Mouse (Mus musculus): ENCODE measurements around the gene Map3k4. TPM values are rescaled to one million over a fixed set of nuclear protein-coding genes. Genes with fewer than 3 reads are reported as not detected.
A peak's percentile ranks its signal among the peaks of the same experiment; 100 is the strongest.

Gene Map3k4
- polyA plus RNA-seq, 1 experiment = 6.1 TPM

DNA sequence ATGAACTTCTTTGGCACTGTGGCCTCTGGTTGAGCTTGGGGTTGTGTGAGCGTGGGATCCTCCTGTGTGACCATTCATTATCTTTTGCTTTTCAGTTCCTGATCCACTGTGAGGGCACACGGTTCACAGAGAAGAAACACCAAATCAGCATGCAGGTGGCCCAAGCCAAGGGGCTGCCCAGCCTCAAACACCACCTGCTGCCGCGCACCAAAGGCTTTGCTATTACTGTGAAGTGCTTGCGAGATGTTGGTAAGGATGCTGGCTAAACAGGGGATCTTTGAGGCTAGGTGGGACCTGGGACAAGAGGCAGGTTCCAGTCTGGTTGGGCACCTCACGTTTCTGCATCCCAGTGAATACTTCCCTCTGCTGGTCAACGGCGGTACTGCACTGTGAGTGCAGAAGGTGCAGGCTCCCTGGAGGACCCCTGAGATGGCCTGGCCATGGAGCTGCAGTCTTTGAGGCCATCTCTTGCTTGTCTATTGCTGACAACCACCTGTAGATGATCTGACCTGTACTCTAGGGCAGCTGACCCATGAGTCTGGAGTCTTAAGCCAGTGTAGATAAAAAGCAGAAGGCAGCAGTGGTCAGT is 108.0 kb downstream of the Map3k4 start:
- no peak overlapping the region for H3K4me3 ChIP-seq (ENCODE audit: control insufficient read depth, low read depth, low read length)
- H3K4me1 ChIP-seq (ENCODE audit: control insufficient read depth, insufficient read depth, low read length) = no peaks in the 10 kb centered on the region
- H3K27me3 ChIP-seq (ENCODE audit: control insufficient read depth, insufficient read depth, low read length) = no peaks in the 10 kb centered on the region
- H3K27ac ChIP-seq (ENCODE audit: control insufficient read depth, insufficient read depth, low read depth, low read length) = no peak overlapping the region
- H3K36me3 ChIP-seq (ENCODE audit: control insufficient read depth, insufficient read depth, low read length) = no peaks in the 10 kb centered on the region
- peak; percentile 99 for TF ChIP-seq CTCF (IDR thresholded peaks at IDR 0.05; ENCODE audit: control insufficient read depth, insufficient read depth, insufficient replicate concordance, low read depth, low read length)
- TF ChIP-seq POLR2A (IDR thresholded peaks at IDR 0.05; ENCODE audit: control insufficient read depth, low read depth, low read length) = no peak

DNA sequence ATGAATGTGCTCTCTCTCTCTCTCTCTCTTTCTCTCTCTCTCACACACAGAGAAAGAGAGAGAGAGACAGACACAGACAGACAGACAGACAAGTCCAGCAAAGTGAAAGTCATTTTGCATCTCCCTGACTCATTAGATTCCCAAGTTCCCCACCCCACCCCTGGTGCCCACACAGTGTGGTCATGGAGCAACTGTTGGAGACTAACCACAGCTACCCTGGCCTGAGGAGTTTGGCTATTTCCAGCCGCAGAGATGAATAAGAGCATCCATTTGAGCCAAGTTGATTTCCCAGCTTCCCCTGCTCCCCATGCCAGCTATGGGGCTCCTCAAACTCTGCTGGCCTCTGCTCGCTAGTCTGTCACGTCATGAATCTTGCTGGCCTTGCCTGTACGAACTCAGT is 109.1 kb downstream of the Map3k4 start:
- no peak overlapping the region for H3K27ac ChIP-seq (ENCODE audit: control insufficient read depth, insufficient read depth, low read depth, low read length)

DNA sequence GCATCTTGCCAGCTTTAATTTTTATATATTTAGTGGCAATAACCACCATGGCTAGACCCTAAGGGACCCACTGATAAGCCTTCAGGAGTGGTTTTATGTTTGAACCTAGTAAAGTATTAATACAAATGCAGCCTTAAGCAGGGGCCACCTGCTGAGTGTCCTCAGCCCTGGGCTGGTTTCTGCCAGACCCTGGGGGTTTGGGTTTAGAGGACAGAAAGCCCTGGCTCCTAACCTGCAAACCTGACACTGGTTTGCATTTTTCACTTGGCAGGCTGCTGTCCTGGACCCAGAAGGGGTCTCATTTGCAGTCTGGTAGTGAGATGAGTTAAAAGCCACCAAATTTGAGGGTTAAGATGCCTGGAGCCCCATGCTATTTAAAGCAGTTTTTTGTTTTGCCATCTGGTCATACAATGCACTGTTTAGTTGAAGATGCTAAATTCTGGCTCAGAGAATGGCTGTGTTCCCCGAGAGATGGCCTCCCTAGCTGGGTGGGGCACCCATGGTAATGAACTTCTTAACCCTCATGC is 111.5 kb downstream of the Map3k4 start:
- Histone ChIP-seq H3K27me3 (ENCODE audit: control insufficient read depth, insufficient read depth, low read length) (no peaks in the 10 kb centered on the region), H3K36me3 (ENCODE audit: control insufficient read depth, insufficient read depth, low read length) (no peaks in the 10 kb centered on the region), H3K4me3 (ENCODE audit: control insufficient read depth, low read depth, low read length) (no peak overlapping the region), H3K27ac (ENCODE audit: control insufficient read depth, insufficient read depth, low read depth, low read length) (no peak overlapping the region), H3K4me1 (ENCODE audit: control insufficient read depth, insufficient read depth, low read length) (no peaks in the 10 kb centered on the region)
- no peak for TF ChIP-seq POLR2A (IDR thresholded peaks at IDR 0.05; ENCODE audit: control insufficient read depth, low read depth, low read length)
- no peak for TF ChIP-seq CTCF (IDR thresholded peaks at IDR 0.05; ENCODE audit: control insufficient read depth, insufficient read depth, insufficient replicate concordance, low read depth, low read length)

More for the DNA sequence above, 109.1 kb downstream of the Map3k4 start:
- no peak for TF ChIP-seq POLR2A (IDR thresholded peaks at IDR 0.05; ENCODE audit: control insufficient read depth, low read depth, low read length)
- no peak overlapping the region for H3K4me3 ChIP-seq (ENCODE audit: control insufficient read depth, low read depth, low read length)
- no peaks in the 10 kb centered on the region for H3K4me1 ChIP-seq (ENCODE audit: control insufficient read depth, insufficient read depth, low read length)
- H3K36me3 ChIP-seq (ENCODE audit: control insufficient read depth, insufficient read depth, low read length) = no peaks in the 10 kb centered on the region
- no peaks in the 10 kb centered on the region for H3K27me3 ChIP-seq (ENCODE audit: control insufficient read depth, insufficient read depth, low read length)

DNA sequence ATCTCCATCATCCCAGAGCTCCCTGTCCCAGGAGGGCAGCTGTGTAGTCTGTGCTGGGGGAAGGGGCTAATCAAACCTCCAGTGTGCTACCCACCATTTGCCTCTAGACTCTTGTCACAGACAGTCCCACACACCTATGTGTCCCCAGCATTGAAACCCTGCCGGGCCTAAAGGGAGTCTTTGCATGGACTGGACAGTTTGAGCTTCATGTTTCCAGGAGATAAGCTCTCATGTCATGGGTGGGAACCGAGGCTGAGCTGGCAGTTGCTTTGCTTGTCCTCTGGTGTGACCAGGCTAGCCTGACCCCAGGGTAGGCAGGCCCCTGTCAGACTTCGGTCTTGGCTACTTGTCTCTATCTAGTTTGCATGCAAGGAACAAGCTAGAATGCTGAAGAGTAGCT is 112.3 kb downstream of the Map3k4 start:
- H3K4me1 ChIP-seq (ENCODE audit: control insufficient read depth, insufficient read depth, low read length) = no peaks in the 10 kb centered on the region
- H3K27me3 ChIP-seq (ENCODE audit: control insufficient read depth, insufficient read depth, low read length) = no peaks in the 10 kb centered on the region
- no peaks in the 10 kb centered on the region for H3K36me3 ChIP-seq (ENCODE audit: control insufficient read depth, insufficient read depth, low read length)
- no peak overlapping the region for H3K4me3 ChIP-seq (ENCODE audit: control insufficient read depth, low read depth, low read length)
- no peak overlapping the region for H3K27ac ChIP-seq (ENCODE audit: control insufficient read depth, insufficient read depth, low read depth, low read length)
- TF ChIP-seq CTCF (IDR thresholded peaks at IDR 0.05; ENCODE audit: control insufficient read depth, insufficient read depth, insufficient replicate concordance, low read depth, low read length) (no peak), POLR2A (IDR thresholded peaks at IDR 0.05; ENCODE audit: control insufficient read depth, low read depth, low read length) (no peak)

DNA sequence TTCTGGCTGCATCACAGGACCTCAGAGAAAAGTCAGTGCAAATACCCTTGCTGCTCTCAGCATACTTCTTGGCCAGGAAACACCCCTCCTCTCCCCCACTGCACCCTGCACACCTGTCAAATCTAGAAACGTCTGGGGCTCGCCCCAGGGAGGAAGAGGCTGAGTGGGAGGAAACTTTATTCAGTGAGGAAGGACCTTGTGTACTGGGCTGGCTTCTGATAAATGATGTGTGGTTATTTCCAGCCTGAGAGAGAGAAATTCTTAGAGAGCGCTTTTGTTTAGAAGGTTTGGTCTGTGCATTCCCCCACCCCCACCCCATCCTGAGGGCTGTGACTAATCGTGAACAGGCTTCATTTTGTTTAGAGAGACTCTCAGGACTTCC is 112.9 kb downstream of the Map3k4 start:
- Histone ChIP-seq H3K27ac (ENCODE audit: control insufficient read depth, insufficient read depth, low read depth, low read length) (no peak overlapping the region), H3K4me1 (ENCODE audit: control insufficient read depth, insufficient read depth, low read length) (no peaks in the 10 kb centered on the region), H3K36me3 (ENCODE audit: control insufficient read depth, insufficient read depth, low read length) (no peaks in the 10 kb centered on the region), H3K4me3 (ENCODE audit: control insufficient read depth, low read depth, low read length) (no peak overlapping the region), H3K27me3 (ENCODE audit: control insufficient read depth, insufficient read depth, low read length) (no peaks in the 10 kb centered on the region)
- TF ChIP-seq POLR2A (IDR thresholded peaks at IDR 0.05; ENCODE audit: control insufficient read depth, low read depth, low read length) = no peak
- no peak for TF ChIP-seq CTCF (IDR thresholded peaks at IDR 0.05; ENCODE audit: control insufficient read depth, insufficient read depth, insufficient replicate concordance, low read depth, low read length)

- Histone ChIP-seq H3K36me3 (ENCODE audit: control insufficient read depth, insufficient read depth, low read length) (no peaks in the 10 kb centered on the region), H3K4me3 (ENCODE audit: control insufficient read depth, low read depth, low read length) (no peak overlapping the region), H3K27ac (ENCODE audit: control insufficient read depth, insufficient read depth, low read depth, low read length) (no peak overlapping the region), H3K4me1 (ENCODE audit: control insufficient read depth, insufficient read depth, low read length) (no peaks in the 10 kb centered on the region), H3K27me3 (ENCODE audit: control insufficient read depth, insufficient read depth, low read length) (no peaks in the 10 kb centered on the region)
- no peak for TF ChIP-seq CTCF (IDR thresholded peaks at IDR 0.05; ENCODE audit: control insufficient read depth, insufficient read depth, insufficient replicate concordance, low read depth, low read length)
- TF ChIP-seq POLR2A (IDR thresholded peaks at IDR 0.05; ENCODE audit: control insufficient read depth, low read depth, low read length) = no peak
Observed at GRCm38 (mm10) chr17:12205015-12205693, 113.4 kb downstream of the Map3k4 start.

- H3K4me1 ChIP-seq (ENCODE audit: control insufficient read depth, insufficient read depth, low read length) = no peaks in the 10 kb centered on the region
- no peaks in the 10 kb centered on the region for H3K36me3 ChIP-seq (ENCODE audit: control insufficient read depth, insufficient read depth, low read length)
- no peaks in the 10 kb centered on the region for H3K27me3 ChIP-seq (ENCODE audit: control insufficient read depth, insufficient read depth, low read length)
- TF ChIP-seq CTCF (IDR thresholded peaks at IDR 0.05; ENCODE audit: control insufficient read depth, insufficient read depth, insufficient replicate concordance, low read depth, low read length) = no peak
- no peak for TF ChIP-seq POLR2A (IDR thresholded peaks at IDR 0.05; ENCODE audit: control insufficient read depth, low read depth, low read length)
- no peak overlapping the region for H3K27ac ChIP-seq (ENCODE audit: control insufficient read depth, insufficient read depth, low read depth, low read length)
- H3K4me3 ChIP-seq (ENCODE audit: control insufficient read depth, low read depth, low read length) = no peak overlapping the region
Observed at GRCm38 (mm10) chr17:12204689-12205014, 113.9 kb downstream of the Map3k4 start.
